ENCODE assay signal across 22 mouse cellular contexts in the genomic region with DNA sequence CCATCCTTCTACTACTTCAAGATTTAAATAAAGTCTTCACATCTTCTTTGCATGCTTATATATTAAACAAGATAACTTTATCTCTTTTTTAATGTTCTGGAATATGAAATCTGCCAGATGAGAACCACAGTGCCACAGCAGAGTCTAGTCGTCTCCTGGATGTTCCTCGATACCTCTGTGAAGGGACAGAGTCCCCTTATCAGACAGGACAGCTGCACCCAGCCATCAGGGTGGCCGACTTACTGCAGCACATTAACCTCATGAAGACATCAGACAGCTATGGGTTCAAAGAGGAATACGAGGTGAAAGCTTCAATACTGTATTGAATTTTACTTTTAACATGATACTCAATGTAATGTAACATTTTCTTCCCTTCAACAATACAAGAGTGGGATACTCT.
DNase-seq lines count a peak whose midpoint lies in the region; ATAC-seq lines count a peak whose summit lies in the region.
"Had no signal": no experiment of that assay in that cellular context is flagged by ENCODE, and none has a peak within 500 bp of the region (broad histone marks: within the 10 kb centered on the region; RNA-seq: fewer than 3 reads in every experiment).

No protein-coding gene starts in this region.

- no peaks in the 10 kb centered on the region for H3K27me3 ChIP-seq in liver, embryonic 12.5 days (replicated peaks)
- H3K27me3 ChIP-seq in midbrain, embryonic 11.5 days (ENCODE audit: control insufficient read depth, insufficient read depth, low read length): no peaks in the 10 kb centered on the region
- H3K27me3 ChIP-seq: embryonic facial prominence, embryonic 13.5 days; hindbrain, embryonic 12.5 days; intestine, embryonic 15.5 days; midbrain, embryonic 12.5 days had no signal

- no peak overlapping the region for H3K9ac ChIP-seq in liver, embryonic 12.5 days
- no peak overlapping the region for H3K9ac ChIP-seq in midbrain, embryonic 11.5 days (ENCODE audit: low read length)
- H3K9ac ChIP-seq: embryonic facial prominence, embryonic 13.5 days; hindbrain, embryonic 12.5 days; intestine, embryonic 15.5 days; midbrain, embryonic 12.5 days had no signal

- 15% methylated on average over 4 of the region's 4 CpGs for whole genome bisulfite sequencing in liver, embryonic 12.5 days (ENCODE audit: insufficient replicate concordance)
- WGBS in midbrain, embryonic 11.5 days: 84% methylated on average over 4 of the region's 4 CpGs

- no peaks in the 10 kb centered on the region for H3K9me3 ChIP-seq in liver, embryonic 12.5 days (replicated peaks)
- no peaks in the 10 kb centered on the region for H3K9me3 ChIP-seq in midbrain, embryonic 11.5 days (ENCODE audit: control insufficient read depth, low read length)
- H3K9me3 ChIP-seq: embryonic facial prominence, embryonic 13.5 days; forebrain, embryonic 10.5 days; hindbrain, embryonic 12.5 days; intestine, embryonic 15.5 days; midbrain, embryonic 12.5 days had no signal

- no peaks in the 10 kb centered on the region for H3K36me3 ChIP-seq in liver, embryonic 12.5 days
- no peaks in the 10 kb centered on the region for H3K36me3 ChIP-seq in midbrain, embryonic 11.5 days (ENCODE audit: control insufficient read depth, insufficient read depth, low read length)
- H3K36me3 ChIP-seq: hindbrain, embryonic 12.5 days; intestine, embryonic 15.5 days; midbrain, embryonic 12.5 days had no signal

- H3K4me1 ChIP-seq in liver, embryonic 12.5 days: peaks cover 28% of the 10 kb centered on the region
- no peaks in the 10 kb centered on the region for H3K4me1 ChIP-seq in midbrain, embryonic 11.5 days (ENCODE audit: control insufficient read depth, insufficient read depth, low read length)
- H3K4me1 ChIP-seq: embryonic facial prominence, embryonic 13.5 days; forebrain, embryonic 10.5 days; hindbrain, embryonic 12.5 days; intestine, embryonic 15.5 days; midbrain, embryonic 12.5 days had no signal

- H3K27ac ChIP-seq in liver, embryonic 12.5 days: peak overlapping the region; percentile 6; the same call in 1 of the 2 replicates
- no peak overlapping the region for H3K27ac ChIP-seq in midbrain, embryonic 11.5 days (ENCODE audit: low read depth, low read length)
- H3K27ac ChIP-seq: embryonic facial prominence, embryonic 13.5 days; forebrain, embryonic 10.5 days; heart, adult 2 months; hindbrain, embryonic 12.5 days; intestine, embryonic 15.5 days; midbrain, embryonic 12.5 days had no signal

- intact Hi-C loops in heart, postnatal 25 days (cut with DNase I): no loop called here

- DNase-seq in thymus, postnatal 25 days: peak; percentile 42
- no peak for DNase-seq in thymus, postnatal 10 days (ENCODE audit: low spot score in 2 of 2)
- DNase-seq in c-Kit-positive CD71-positive TER-119-negative erythroid progenitor cells, embryonic 14.5 days (ENCODE audit: low read depth): peak; percentile 59
- DNase-seq in heart, postnatal 25 days (ENCODE audit: low spot score): no peak
- no peak for DNase-seq in midbrain, embryonic 11.5 days (ENCODE audit: low spot score, missing footprints)
- no peak for DNase-seq in embryo, embryonic 9.5 days (ENCODE audit: extremely low spot score)
- DNase-seq: adrenal gland, postnatal 14 days; cerebellum, adult 8-10 months; gastrocnemius, postnatal 10 days; heart, adult 2 months; left cerebral cortex, postnatal 4 days; lung, adult 18-20 months; retina, postnatal 1 day; right cerebral cortex, postnatal 4 days had no signal

- peak; percentile 99 for ATAC-seq in liver, embryonic 12.5 days
- ATAC-seq in megakaryocyte-erythroid progenitor cell, adult 5-6 weeks (replicated peaks; ENCODE audit: low FRiP score, low TSS enrichment, poor library complexity, severe bottlenecking): peak; percentile 99
- ATAC-seq in midbrain, embryonic 11.5 days (ENCODE audit: low FRiP score): no peak
- ATAC-seq: intestine, embryonic 15.5 days had no signal

- no peak overlapping the region for H3K4me3 ChIP-seq in liver, embryonic 12.5 days
- H3K4me3 ChIP-seq in midbrain, embryonic 11.5 days (ENCODE audit: low read depth, low read length): no peak overlapping the region
- H3K4me3 ChIP-seq: embryonic facial prominence, embryonic 13.5 days; forebrain, embryonic 10.5 days; heart, adult 2 months; hindbrain, embryonic 12.5 days; intestine, embryonic 15.5 days; midbrain, embryonic 12.5 days; myocyte had no signal

- H3K4me2 ChIP-seq in liver, embryonic 12.5 days: peak overlapping the region; percentile 40; the same call in 1 of the 2 replicates
- H3K4me2 ChIP-seq in midbrain, embryonic 11.5 days: no peak overlapping the region
- H3K4me2 ChIP-seq: embryonic facial prominence, embryonic 13.5 days; hindbrain, embryonic 12.5 days; intestine, embryonic 15.5 days; midbrain, embryonic 12.5 days had no signal

Comparison
In these comparisons a context has a peak if more than half of its experiments do, and no peak if none do; other contexts are left out.
1. DNase-seq: peak in thymus, postnatal 25 days (single experiment) and c-Kit-positive CD71-positive TER-119-negative erythroid progenitor cells, embryonic 14.5 days (single experiment); none in thymus, postnatal 10 days (0 of 2), heart, postnatal 25 days (single experiment), midbrain, embryonic 11.5 days (single experiment) and embryo, embryonic 9.5 days (single experiment).